Mouse (Mus musculus): ENCODE data around the gene Tbc1d4. TPM values are rescaled to one million over a fixed set of nuclear protein-coding genes. Genes with fewer than 3 reads are reported as not detected.

Gene Tbc1d4
- polyA plus RNA-seq, 1 experiment from 2014 or later, result 13.0 TPM

- H3K4me2 ChIP-seq, result no peak overlapping the region
- no peaks in the 10 kb centered on the region for H3K27me3 ChIP-seq (ENCODE audit: insufficient read depth, low read length)
- H3K27ac ChIP-seq (ENCODE audit: low read depth), result no peak overlapping the region
- no peak overlapping the region for H3K4me3 ChIP-seq (ENCODE audit: low read depth, low read length)
- no peaks in the 10 kb centered on the region for H3K4me1 ChIP-seq (ENCODE audit: insufficient read depth)
- ATAC-seq (ENCODE audit: insufficient read depth) (no peak), DNase-seq (no peak)
- H3K9ac ChIP-seq, result no peak overlapping the region
- H3K36me3 ChIP-seq (ENCODE audit: insufficient read depth), result no peaks in the 10 kb centered on the region
- H3K9me3 ChIP-seq (ENCODE audit: low read depth, low read length), result no peaks in the 10 kb centered on the region
- TF ChIP-seq CTCF (IDR thresholded peaks at IDR 0.05; ENCODE audit: low read depth), result no peak
- WGBS, result 89% methylated on average over 6 of the region's 6 CpGs
Observed at GRCm38 (mm10) chr14:101501868-101502267, 107.1 kb downstream of the Tbc1d4 start.

DNA sequence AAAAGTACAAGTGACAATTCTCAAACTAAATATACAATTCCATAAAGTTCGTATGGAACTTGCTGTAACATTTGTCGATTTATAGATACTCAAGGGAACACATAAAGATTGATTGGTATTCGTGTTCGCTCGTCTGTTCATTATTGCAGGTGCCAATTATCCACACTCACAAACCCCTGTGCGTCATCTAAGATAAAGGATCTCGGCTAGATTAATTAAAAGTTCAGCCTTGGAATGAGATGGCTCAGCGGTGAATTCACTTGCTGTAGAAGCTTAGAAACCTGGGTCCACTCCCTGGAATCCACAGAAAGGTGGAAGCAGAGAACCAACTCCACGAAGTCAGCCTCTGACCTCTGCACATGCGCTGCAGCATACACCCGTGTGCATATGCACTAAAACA lies 107.5 kb downstream of the Tbc1d4 start:
- no peak for TF ChIP-seq CTCF (IDR thresholded peaks at IDR 0.05; ENCODE audit: low read depth)
- DNase-seq (no peak), ATAC-seq (ENCODE audit: insufficient read depth) (no peak)
- H3K4me2 ChIP-seq, result no peak overlapping the region
- no peak overlapping the region for H3K4me3 ChIP-seq (ENCODE audit: low read depth, low read length)
- no peaks in the 10 kb centered on the region for H3K9me3 ChIP-seq (ENCODE audit: low read depth, low read length)
- no peaks in the 10 kb centered on the region for H3K27me3 ChIP-seq (ENCODE audit: insufficient read depth, low read length)
- no peak overlapping the region for H3K9ac ChIP-seq
- no peaks in the 10 kb centered on the region for H3K4me1 ChIP-seq (ENCODE audit: insufficient read depth)
- H3K36me3 ChIP-seq (ENCODE audit: insufficient read depth), result no peaks in the 10 kb centered on the region
- H3K27ac ChIP-seq (ENCODE audit: low read depth), result no peak overlapping the region
- 83% methylated on average over 11 of the region's 11 CpGs for WGBS

GRCm38 (mm10) chr14:101500826-101501225 lies 108.2 kb downstream of the Tbc1d4 start:
- ATAC-seq (ENCODE audit: insufficient read depth), result peak; percentile 49; the same call in 1 of the 2 replicates
- no peak overlapping the region for H3K27ac ChIP-seq (ENCODE audit: low read depth)
- H3K9me3 ChIP-seq (ENCODE audit: low read depth, low read length), result no peaks in the 10 kb centered on the region
- no peaks in the 10 kb centered on the region for H3K36me3 ChIP-seq (ENCODE audit: insufficient read depth)
- no peak overlapping the region for H3K4me2 ChIP-seq
- H3K4me1 ChIP-seq (ENCODE audit: insufficient read depth), result no peaks in the 10 kb centered on the region
- no peak for TF ChIP-seq CTCF (IDR thresholded peaks at IDR 0.05; ENCODE audit: low read depth)
- H3K27me3 ChIP-seq (ENCODE audit: insufficient read depth, low read length), result no peaks in the 10 kb centered on the region
- 51% methylated on average over 11 of the region's 11 CpGs for WGBS
- DNase-seq, result peak; percentile 45
- H3K9ac ChIP-seq, result no peak overlapping the region
- H3K4me3 ChIP-seq (ENCODE audit: low read depth, low read length), result no peak overlapping the region

- DNase-seq (no peak), ATAC-seq (ENCODE audit: insufficient read depth) (no peak)
- 86% methylated on average over 1 of the region's 1 CpGs for WGBS
- TF ChIP-seq CTCF (IDR thresholded peaks at IDR 0.05; ENCODE audit: low read depth), result no peak
- Histone ChIP-seq H3K27ac (ENCODE audit: low read depth) (no peak overlapping the region), H3K4me1 (ENCODE audit: insufficient read depth) (no peaks in the 10 kb centered on the region), H3K4me3 (ENCODE audit: low read depth, low read length) (no peak overlapping the region), H3K4me2 (no peak overlapping the region), H3K9ac (no peak overlapping the region), H3K27me3 (ENCODE audit: insufficient read depth, low read length) (no peaks in the 10 kb centered on the region), H3K36me3 (ENCODE audit: insufficient read depth) (no peaks in the 10 kb centered on the region), H3K9me3 (ENCODE audit: low read depth, low read length) (no peaks in the 10 kb centered on the region)
Observed at GRCm38 (mm10) chr14:101499838-101500237, 109.2 kb downstream of the Tbc1d4 start.

- 55% methylated on average over 15 of the region's 15 CpGs for WGBS
- Histone ChIP-seq H3K4me1 (ENCODE audit: insufficient read depth) (peaks cover 4% of the 10 kb centered on the region; the same call in 1 of the 2 replicates), H3K9ac (no peak overlapping the region), H3K4me3 (ENCODE audit: low read depth, low read length) (no peak overlapping the region), H3K27ac (ENCODE audit: low read depth) (no peak overlapping the region), H3K4me2 (no peak overlapping the region), H3K36me3 (ENCODE audit: insufficient read depth) (no peaks in the 10 kb centered on the region), H3K9me3 (ENCODE audit: low read depth, low read length) (no peaks in the 10 kb centered on the region), H3K27me3 (ENCODE audit: insufficient read depth, low read length) (no peaks in the 10 kb centered on the region)
- ATAC-seq (ENCODE audit: insufficient read depth), result no peak
- DNase-seq, result no peak
- no peak for TF ChIP-seq CTCF (IDR thresholded peaks at IDR 0.05; ENCODE audit: low read depth)
Observed at GRCm38 (mm10) chr14:101488264-101488810, 120.7 kb downstream of the Tbc1d4 start.

GRCm38 (mm10) chr14:101486550-101486949 lies 122.4 kb downstream of the Tbc1d4 start:
- no peak for DNase-seq
- H3K27ac ChIP-seq (ENCODE audit: low read depth), result no peak overlapping the region
- WGBS, result 51% methylated on average over 3 of the region's 3 CpGs
- H3K4me2 ChIP-seq, result no peak overlapping the region
- H3K9me3 ChIP-seq (ENCODE audit: low read depth, low read length), result no peaks in the 10 kb centered on the region
- peaks cover 4% of the 10 kb centered on the region; the same call in 1 of the 2 replicates for H3K4me1 ChIP-seq (ENCODE audit: insufficient read depth)
- no peaks in the 10 kb centered on the region for H3K36me3 ChIP-seq (ENCODE audit: insufficient read depth)
- H3K9ac ChIP-seq, result no peak overlapping the region
- no peaks in the 10 kb centered on the region for H3K27me3 ChIP-seq (ENCODE audit: insufficient read depth, low read length)
- no peak for ATAC-seq (ENCODE audit: insufficient read depth)
- no peak for TF ChIP-seq CTCF (IDR thresholded peaks at IDR 0.05; ENCODE audit: low read depth)
- no peak overlapping the region for H3K4me3 ChIP-seq (ENCODE audit: low read depth, low read length)

- Histone ChIP-seq H3K4me3 (ENCODE audit: low read depth, low read length) (no peak overlapping the region), H3K9ac (no peak overlapping the region), H3K9me3 (ENCODE audit: low read depth, low read length) (no peaks in the 10 kb centered on the region), H3K27ac (ENCODE audit: low read depth) (no peak overlapping the region; the same call in 1 of the 2 replicates), H3K36me3 (ENCODE audit: insufficient read depth) (no peaks in the 10 kb centered on the region), H3K4me2 (no peak overlapping the region), H3K4me1 (ENCODE audit: insufficient read depth) (peaks cover 4% of the 10 kb centered on the region; the same call in 1 of the 2 replicates), H3K27me3 (ENCODE audit: insufficient read depth, low read length) (no peaks in the 10 kb centered on the region)
- WGBS, result 32% methylated on average over 4 of the region's 4 CpGs
- TF ChIP-seq CTCF (IDR thresholded peaks at IDR 0.05; ENCODE audit: low read depth), result no peak
- ATAC-seq (ENCODE audit: insufficient read depth), result peak; percentile 35; the same call in 1 of the 2 replicates
- peak; percentile 59 for DNase-seq
Observed at GRCm38 (mm10) chr14:101483230-101483629, 125.8 kb downstream of the Tbc1d4 start.
